Mouse (Mus musculus) kidney, adult 2 months (tissue): ENCODE data around the gene Vps13a.

Source experiments
- CTCF ChIP-seq: fragments of 200-500 bp; conservative IDR thresholded peaks from 2 replicates; pipeline ENCODE4 v1.5.1; 2011; ENCODE audit warnings: low read depth, mild to moderate bottlenecking, control low read depth, low read length, moderate library complexity, mixed read lengths; ENCODE audit not compliant: insufficient read depth, insufficient read length
- POLR2A ChIP-seq: fragments of 200-500 bp; IDR thresholded peaks from one replicate; pipeline ENCODE4 v1.6.1; 2011; ENCODE audit warnings: low read depth, low read length, control low read depth

- TF ChIP-seq POLR2A, result no peak
- no peak for TF ChIP-seq CTCF
Observed at GRCm38 (mm10) chr19:16607634-16608033, 173.1 kb downstream of the Vps13a start.
